Mouse (Mus musculus) C2C12 (cell line): Measurements from ENCODE around the gene Gm49405.
A peak's percentile ranks its signal among the peaks of the same experiment; 100 is the strongest.

Experiments used
- CEBPB ChIP-seq: IDR thresholded peaks from one replicate; pipeline ENCODE4 v1.6.1; 2011; ENCODE audit warnings: low read depth, mild to moderate bottlenecking, control low read depth, moderate library complexity
- CTCF ChIP-seq: IDR thresholded peaks from one replicate; pipeline ENCODE4 v1.5.1; 2011; ENCODE audit not compliant: control insufficient read depth, insufficient read depth, insufficient read length
- FOSL1 ChIP-seq: IDR thresholded peaks from one replicate; pipeline ENCODE4 v1.8.0; 2011; ENCODE audit warnings: mild to moderate bottlenecking, low read length; ENCODE audit not compliant: poor library complexity, insufficient read depth, severe bottlenecking
- MAX ChIP-seq: IDR thresholded peaks from one replicate; pipeline ENCODE4 v1.6.1; 2011; ENCODE audit warnings: mild to moderate bottlenecking, control low read depth
- MYOD1 ChIP-seq: IDR thresholded peaks from one replicate; pipeline ENCODE4 v1.6.1; 2011; ENCODE audit warnings: low read depth; ENCODE audit not compliant: control insufficient read depth, insufficient read length
- MYOG ChIP-seq: IDR thresholded peaks from one replicate; pipeline ENCODE4 v1.6.1; 2011; ENCODE audit not compliant: control insufficient read depth, insufficient read length; ENCODE audit errors: extremely low read depth
- USF1 ChIP-seq: IDR thresholded peaks from one replicate; pipeline ENCODE4 v1.6.1; 2011; ENCODE audit warnings: low read depth, mild to moderate bottlenecking, control low read depth, moderate library complexity

- TF ChIP-seq CTCF (no peak), MYOD1 (peak; percentile 24), FOSL1 (no peak), MYOG (no peak), USF1 (no peak), MAX (no peak), CEBPB (peak; percentile 19)
These were observed 45.8 kb downstream of the Gm49405 start, which contains the start of gene Gstp2 for GRCm38 (mm10) chr19:4045966-4046865.
